Mouse (Mus musculus) heart, postnatal 0 days (tissue): ENCODE measurements at regions not wholly inside any gene's neighbourhood (a gene's known extent, or its start where the extent isn't known, plus 50 kb on each side); places are given as distances from the start of the nearest gene placed in this dataset.

Source experiments
- CTCF ChIP-seq: IDR thresholded peaks from 2 replicates; pipeline ENCODE4 v1.5.1; 2016; ENCODE audit warnings: antibody characterized with exemption, control low read depth, low read depth
- EP300 ChIP-seq: IDR thresholded peaks from 2 replicates; pipeline ENCODE4 v1.6.1; 2016; ENCODE audit warnings: antibody characterized with exemption, low read depth

GRCm38 (mm10) chr14:33804321-33804720 is 119.1 kb upstream of the Gdf10 start:
- TF ChIP-seq CTCF (no peak), EP300 (no peak)
